Mouse (Mus musculus) layer of hippocampus, adult 8-10 months (tissue): ENCODE results near the gene 1700013G24Rik. TPM values are rescaled to one million over a fixed set of nuclear protein-coding genes. Genes with fewer than 3 reads are reported as not detected.

Source experiments
- DNase-seq, 2 experiments: peaks; one replicate each; pipeline ENCODE4 v3.0.0; 2022; ENCODE audit warnings: low spot score in 2 of 2
- total RNA-seq, 4 experiments: library from RNA; stranded (reverse); gene quantifications; 2 replicates each; pipeline ENCODE4 v1.2.4; 2022

The 1700013G24Rik gene
- total RNA-seq, 4 experiments from 2014 or later, result not detected

DNA sequence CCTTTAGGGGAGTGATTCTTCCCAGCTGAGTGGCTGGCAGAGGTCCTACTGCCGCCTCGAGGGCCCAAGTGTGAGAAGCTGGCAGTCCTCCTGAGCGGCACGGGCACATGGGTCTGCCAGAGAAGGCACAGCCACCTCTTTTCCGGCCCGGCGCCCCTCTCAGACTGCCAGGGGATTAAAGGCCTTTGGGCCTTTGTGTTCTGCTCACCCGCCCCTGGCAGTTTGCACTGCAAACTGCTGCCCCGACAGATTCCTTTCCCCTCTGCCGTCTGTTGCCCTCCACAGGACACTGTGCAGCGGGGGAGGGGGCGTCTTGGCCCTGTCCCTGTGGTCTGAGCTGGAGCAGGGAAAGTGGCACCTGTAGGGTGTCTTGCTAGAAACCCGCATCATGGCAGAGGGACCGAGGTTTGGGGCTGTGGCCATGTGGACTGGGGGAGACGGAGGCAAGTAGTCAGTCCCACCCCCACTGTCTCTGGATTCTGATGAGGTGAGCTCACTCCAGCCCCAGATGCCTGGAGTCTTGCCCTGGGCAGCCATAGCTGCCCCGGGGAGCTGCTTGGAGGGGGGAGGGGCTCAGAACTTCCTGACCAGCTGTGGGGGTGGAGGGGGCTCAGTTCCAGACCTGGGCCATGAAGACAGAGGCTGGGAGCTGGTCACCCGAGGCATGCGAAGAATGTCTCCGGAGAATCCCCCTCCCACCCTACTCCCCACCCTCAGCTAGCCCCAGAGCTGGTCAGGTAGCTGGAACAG, 41.8 kb downstream of the 1700013G24Rik start:
- DNase-seq, result no peak

DNA sequence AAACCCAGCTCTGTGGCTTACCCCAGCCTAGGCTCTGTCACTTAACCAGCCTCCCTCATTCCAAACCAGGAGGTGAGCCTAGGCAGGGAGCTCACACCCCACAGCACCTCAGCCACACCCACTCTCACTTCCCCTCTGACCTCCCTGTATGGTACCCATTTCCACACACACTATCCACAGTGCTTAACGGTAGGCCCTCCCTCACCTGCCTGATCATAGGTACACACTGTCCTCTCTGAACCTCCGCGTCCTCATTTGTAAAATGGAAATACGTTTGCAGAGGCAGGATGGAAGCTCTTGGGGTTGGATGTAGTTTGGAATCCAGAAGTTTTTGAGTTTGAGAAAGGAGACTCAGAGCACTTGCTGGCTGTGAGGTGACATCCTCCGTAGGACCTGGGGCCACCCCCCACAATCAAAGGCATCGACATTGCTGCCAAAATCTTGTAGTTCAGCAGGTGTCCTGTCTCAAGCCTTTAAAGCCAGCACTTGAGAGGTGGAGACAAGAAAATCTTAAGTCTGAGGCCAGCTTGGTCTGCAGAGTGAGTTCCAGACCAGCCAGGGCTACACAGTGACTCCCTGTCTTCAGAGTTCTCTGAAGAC, 42.5 kb downstream of the 1700013G24Rik start:
- DNase-seq, result no peak

DNA sequence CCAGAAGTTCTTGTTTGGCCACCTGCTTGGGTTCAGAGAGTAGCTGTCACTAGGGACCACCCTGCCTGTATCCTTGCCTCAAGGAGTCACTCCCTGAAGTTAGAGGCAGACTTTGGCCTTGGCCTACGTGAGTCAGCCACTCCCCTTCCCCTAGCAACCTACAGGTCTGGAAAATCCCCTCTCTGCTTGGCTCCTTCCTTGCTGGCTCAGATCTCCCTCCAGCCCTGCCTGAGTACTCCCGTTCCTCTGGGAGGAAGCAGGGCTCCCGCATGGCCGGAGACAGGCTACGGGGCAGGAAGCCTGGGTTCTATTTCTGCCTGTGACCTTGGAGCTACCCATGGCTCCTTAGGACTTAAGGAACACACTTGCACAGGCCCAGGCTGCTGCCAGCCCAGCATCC, 44.3 kb downstream of the 1700013G24Rik start:
- no peak for DNase-seq

DNA sequence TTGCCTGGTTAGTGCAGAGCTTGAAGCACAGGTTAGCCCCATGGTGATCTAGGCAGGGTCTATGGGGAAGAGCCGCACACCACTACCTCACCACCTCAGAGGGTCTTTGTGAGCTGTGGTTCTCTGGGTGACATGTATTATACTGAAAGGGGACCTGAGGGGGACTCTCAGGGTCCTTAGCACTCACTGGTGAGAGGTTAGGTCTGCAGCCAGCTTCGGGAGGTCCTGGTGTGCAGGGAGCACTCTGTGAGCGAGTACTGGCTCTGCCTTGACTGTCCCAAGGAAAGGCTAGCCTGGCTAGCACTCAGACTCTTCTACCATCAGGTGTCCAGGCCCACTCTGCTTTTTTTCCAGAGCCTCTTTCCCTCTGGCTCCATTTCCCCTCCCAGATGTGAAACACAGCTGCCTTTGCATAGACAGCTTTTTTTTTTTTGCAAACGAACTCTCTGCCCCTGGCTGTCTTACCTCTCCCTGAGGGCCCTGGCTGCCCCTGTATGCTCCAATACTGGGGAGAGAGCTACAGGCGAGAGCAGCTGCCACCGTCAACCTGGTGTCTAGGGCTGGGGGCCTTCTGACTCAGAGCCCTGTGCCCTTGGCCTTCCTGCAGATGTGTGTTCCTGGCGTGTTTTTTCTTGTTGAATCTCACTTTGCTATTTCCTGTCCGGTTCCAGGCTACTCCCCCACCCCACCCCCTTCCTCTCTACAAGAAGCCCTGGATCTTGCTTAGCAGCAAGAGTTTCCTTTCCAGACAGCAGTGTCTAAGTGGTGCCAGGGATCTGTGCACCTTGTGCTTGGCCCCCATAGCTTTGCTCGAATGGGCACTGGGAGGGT, 45.0 kb downstream of the 1700013G24Rik start:
- no peak for DNase-seq

DNA sequence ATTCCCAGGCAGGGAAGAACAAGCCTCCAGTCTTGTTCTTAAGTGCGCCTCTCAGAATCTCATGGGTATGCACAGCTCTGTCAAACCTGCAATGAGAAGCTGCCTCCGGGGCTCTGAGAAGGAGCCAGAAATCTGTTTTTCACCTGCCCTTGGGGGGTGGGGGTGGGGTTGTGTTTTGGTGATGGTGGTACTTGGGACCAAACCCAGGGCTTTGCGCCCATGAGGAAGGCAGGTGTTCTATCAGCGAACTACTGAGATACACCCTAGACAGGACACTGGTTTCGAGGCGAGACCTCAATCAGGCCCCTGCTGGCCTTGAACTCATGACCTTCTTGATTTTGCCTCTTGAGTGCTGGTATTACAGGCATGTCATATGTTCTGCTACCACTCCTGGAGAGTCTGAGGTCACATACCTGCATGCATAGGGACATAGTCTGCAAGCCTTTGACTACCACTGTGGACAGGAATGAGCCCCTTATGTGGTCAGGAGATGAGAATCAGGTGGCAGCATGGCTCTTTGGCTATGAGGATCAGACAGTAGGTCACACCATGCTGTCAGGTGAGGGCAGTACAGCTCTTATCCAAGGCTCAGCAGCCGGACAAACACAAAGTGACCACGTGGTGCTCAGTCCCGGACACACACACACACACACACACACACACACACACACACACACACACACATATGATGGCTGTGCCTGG, 45.9 kb downstream of the 1700013G24Rik start:
- DNase-seq, result no peak

DNA sequence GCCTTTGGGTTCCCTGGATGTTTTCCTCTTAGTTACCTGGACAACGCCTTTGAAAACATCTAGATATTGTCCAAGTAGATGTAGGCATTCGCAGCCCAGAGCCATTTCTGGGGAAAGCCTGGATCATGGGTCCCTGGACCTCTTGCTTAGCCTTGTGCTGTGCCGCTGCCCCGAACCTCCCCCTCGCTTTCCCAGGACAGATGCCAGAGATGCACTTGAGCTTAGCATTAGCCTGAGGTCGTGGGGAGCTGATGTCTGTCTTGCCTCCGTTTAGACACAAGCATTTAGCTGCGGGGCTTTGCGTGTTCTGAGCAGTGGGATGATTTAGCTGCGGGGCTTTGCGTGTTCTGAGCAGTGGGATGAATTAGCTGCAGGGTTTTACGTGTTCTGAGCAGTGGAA, 47.1 kb downstream of the 1700013G24Rik start:
- no peak for DNase-seq

DNA sequence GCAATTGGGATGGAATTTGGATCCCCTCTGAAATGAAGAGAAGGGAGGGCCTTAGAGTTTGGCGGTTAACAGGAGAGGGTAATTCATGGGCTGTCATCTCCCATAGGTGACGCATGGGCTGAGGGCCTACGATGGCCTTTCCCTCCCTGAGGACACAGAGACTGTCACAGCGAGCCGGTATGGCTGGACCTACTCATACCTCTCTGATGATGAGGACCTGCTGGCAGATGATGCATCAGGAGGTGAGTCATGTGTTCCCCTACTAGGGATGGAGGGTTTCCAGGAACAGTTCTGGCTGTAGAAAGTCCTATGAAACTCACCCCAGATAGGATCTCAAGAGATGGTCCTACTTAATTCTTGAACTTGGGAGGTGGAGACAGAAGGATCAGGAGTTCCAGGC, 47.9 kb downstream of the 1700013G24Rik start:
- DNase-seq, result no peak

DNA sequence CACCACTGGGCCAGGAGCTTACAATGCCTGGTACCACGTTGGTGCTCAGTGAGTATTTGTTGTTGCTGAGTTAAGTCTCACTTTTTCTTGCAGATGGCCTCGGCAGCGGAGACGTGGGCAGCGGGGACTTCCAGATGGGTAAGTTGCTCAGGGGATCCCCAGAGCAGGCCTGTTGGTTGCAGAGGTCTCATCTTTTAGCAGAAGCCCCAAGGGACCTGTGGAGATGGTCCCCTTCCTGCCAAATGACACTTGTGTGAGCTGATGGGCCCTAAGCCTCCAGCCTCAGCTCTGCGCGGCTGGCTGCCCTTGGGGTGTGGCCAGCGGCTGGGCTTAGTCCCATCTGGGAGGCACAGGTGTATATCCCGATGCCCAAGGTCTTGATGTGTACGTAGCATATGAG, 49.1 kb downstream of the 1700013G24Rik start:
- DNase-seq, result no peak

DNA sequence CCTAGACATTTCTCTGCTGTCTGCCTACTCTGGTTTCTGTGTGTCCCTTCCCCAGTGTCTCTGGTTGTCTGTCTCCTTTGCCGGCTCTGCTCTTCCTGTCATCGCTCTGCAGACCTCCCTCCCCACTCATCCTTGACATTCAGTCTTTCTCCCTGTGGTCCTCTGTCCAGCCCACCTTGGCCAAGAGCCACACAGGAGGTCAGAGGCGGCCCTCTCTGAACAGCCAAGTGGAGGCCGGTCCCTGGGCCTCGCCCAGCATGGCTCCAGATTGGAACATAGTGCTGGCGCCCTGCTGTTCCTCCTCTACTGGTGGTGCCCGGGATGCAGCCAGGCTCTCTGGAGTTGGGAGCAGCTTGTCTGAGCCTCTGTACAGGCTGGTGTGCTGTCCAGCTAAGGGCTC, 49.7 kb downstream of the 1700013G24Rik start:
- DNase-seq, result no peak

DNA sequence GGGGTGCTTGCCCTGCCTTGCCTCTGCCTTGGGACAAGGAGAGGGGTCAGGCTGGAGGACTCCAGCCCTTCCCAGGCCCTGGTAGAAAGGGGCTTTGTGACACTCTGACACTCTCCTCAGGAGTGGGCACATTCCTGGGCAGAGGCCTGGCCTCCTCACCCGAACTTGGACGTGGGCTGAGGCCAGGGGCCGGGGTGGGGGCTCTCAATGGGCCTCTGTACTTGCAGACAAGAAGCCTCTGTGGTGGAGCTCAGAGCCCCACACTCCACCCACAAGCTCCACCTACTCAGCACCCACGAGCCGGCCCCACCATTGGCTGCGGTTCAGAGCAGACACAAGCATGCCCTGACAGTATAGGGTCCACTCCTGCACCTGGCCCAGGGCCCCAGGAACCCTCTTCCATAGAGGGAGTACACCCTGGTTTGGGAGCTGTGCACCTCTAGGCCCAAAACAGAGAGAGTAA, 50.5 kb downstream of the 1700013G24Rik start:
- peak; percentile 18 to 42 for DNase-seq

Other genes with a start within 250 kb of the 1700013G24Rik start
- 1 to 10 TPM; 5.2 to 7.7 (median 7.1) TPM for gene Wnt4, start 175.8 kb upstream of the 1700013G24Rik start, total RNA-seq
- 100 to 1,000 TPM; 300 to 325 (median 301) TPM for gene Cdc42, start 95.6 kb upstream of the 1700013G24Rik start, total RNA-seq
- not detected for gene Cela3a, start 43.5 kb upstream of the 1700013G24Rik start, total RNA-seq
- not detected for gene Cela3b, start 22.7 kb upstream of the 1700013G24Rik start, total RNA-seq
- 1 to 10 TPM; 4.2 to 6.1 (median 5.6) TPM for gene Hspg2, start 15.5 kb downstream of the 1700013G24Rik start, total RNA-seq
- gene Ldlrad2, start 121.3 kb downstream of the 1700013G24Rik start, total RNA-seq, result not detected
- gene Usp48, start 140.5 kb downstream of the 1700013G24Rik start, total RNA-seq, result 100 to 1,000 TPM; 120 to 168 (median 151) TPM
- 100 to 1,000 TPM; 253 to 279 (median 259) TPM for gene Rap1gap, start 211.4 kb downstream of the 1700013G24Rik start, total RNA-seq